Mouse (Mus musculus): ENCODE data around the gene Ugt1a7c. TPM values are rescaled to one million over a fixed set of nuclear protein-coding genes. Genes with fewer than 3 reads are reported as not detected.

Ugt1a7c gene
- polyA plus RNA-seq (2012; rRNA removed): 0.75 and 0.78 TPM in 2 replicates

DNA sequence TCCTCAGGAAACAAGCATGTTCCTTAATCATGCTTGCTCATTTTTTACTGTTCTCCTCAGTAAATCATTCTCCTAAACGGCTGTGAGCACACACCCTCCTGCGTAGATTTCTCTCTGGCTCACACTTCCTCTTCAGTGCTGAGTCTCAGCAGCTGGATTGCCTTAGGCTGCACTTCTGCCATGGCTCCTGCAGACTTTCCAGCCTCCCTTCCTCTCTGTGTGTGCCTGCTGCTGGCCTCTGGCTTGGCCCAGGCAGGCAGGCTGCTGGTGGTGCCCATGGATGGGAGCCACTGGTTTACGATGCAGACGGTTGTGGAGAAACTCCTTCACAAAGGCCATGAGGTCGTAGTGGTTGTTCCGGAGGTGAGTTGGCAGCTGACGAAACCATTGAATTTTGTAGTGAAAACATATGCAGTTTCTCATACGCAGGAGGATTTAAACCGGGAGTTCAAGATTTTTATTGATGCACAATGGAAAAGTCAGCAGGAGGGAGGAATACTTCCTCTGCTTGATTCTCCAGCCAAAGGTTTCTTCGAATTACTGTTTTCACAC is at the start of gene Ugt1a7c:
Gene Ugt1a7c, plus strand, starts transcription at position 122 of the 552 bp plus-strand sequence.

GRCm38 (mm10) chr1:88055088-88055487 is 39.8 kb upstream of the Ugt1a7c start, which contains the start of gene Ugt1a10:
Gene Ugt1a10 (plus strand): TSS chr1:88055388.

GRCm38 (mm10) chr1:88070495-88070894 is 24.4 kb upstream of the Ugt1a7c start, which contains the start of gene Ugt1a9:
Gene Ugt1a9 (plus strand): TSS chr1:88070800.

GRCm38 (mm10) chr1:88087513-88087912 is 7.3 kb upstream of the Ugt1a7c start, which contains the start of gene Ugt1a8:
Gene Ugt1a8 (plus strand): TSS chr1:88087813.

GRCm38 (mm10) chr1:88103019-88103418 is 8.2 kb downstream of the Ugt1a7c start, which contains the start of gene Ugt1a6b:
Gene Ugt1a6b (plus strand): TSS chr1:88103252.

DNA sequence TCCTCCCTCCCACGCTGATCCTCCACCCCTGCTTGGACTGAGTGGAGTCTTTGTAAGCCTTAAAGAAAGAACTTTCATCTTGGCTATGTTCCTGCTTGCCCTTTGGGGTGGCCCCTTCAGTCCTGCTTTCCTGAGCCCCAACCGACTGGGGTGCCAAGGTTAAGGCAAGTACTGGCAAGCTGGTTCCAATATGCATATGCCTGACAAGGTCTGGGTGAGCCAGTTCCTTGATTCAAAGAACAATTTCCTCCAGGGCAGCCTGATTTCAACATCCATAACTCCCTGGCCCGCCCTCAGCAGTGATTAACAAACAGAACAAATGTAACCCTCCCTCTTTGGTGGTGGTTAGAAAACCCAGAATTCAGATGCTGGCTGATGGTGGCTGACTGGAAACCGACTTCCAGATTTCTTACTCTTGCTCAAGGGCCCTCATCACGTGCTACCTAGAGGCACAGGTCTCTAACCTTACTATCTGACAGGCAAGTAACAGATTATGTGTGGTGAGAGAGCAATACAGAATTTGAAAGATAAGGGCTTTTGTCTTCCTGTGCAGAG is 39.7 kb downstream of the Ugt1a7c start, which contains the start of gene Ugt1a6a:
Gene Ugt1a6a, plus strand, starts transcription at position 353 of the 555 bp plus-strand sequence.

DNA sequence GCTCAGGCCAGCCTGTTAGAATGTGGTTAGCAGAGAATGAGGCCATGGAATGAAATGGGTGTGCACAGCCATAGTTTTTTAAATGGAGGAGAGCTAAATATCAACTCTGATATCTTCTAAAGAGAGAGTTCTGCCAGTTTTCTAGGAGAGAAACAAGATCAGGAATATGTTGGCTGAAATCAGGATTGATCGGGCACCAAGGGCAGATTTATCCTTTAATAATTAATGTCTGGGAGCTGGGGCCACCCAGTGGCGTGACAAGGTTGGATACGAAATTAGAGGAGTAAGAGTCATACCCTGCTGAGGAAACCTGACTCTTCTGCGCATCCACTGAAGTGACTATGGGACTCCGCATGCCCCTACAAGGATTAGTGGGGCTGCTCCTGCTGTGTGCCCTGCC is 70.8 kb downstream of the Ugt1a7c start, which contains the start of gene Ugt1a5:
Gene Ugt1a5, plus strand, starts transcription at position 302 of the 400 bp plus-strand sequence.

DNA sequence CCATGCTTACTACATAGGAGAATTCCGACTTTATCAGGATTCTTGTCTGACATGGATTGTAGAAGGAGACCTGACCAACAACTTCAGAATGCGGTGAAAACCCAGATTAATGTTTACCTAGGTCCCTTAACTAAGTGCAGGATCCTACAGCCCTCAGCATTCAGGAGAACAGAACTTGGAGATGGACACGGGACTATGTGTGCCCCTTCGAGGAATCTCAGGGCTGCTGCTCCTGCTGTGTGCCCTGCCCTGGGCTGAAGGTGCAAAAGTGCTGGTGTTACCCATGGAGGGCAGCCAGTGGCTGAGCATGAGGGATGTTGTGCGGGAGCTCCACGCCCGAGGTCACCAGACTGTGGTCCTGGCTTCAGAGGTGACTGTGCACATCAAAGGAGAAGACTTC is 105.6 kb downstream of the Ugt1a7c start, which contains the start of gene Ugt1a2:
Gene Ugt1a2, plus strand, starts transcription at position 146 of the 400 bp plus-strand sequence.

DNA sequence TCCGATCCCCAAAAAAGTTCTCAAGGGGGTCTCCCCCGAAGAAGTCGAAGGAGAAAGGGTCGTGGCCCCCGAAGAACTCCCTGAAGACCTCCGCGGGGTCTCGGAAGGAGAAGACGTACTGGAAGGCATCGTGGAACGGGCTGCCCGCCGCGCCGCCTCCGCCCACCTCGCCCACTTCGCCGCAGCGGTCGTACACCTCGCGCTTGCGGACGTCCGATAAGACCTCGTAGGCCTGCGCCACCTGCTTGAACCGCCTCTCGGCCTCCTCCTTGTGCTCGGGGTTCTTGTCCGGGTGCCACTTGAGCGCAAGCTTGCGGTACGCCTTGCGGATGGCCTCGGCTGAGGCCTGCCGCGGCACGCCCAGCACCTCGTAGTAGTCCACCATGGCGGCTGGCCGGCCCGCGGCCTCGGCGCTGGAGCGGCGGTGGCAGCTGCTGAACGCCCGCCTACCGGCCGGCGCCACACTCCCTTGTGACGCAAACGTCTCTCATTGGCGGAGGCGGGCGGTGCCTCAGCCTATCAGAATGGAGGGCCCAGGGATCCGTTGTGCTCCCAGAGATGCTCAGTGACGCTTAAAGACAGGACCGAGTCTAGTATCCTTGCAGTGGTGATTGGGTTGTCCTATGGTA is 110.5 kb downstream of the Ugt1a7c start, which contains the start of gene Dnajb3:
Gene Dnajb3, minus strand, starts transcription at position 489 of the 629 bp plus-strand sequence.

GRCm38 (mm10) chr1:88211812-88212211 is 117.0 kb downstream of the Ugt1a7c start, which contains the start of gene Ugt1a1:
Gene Ugt1a1 (plus strand): TSS chr1:88211959.

DNA sequence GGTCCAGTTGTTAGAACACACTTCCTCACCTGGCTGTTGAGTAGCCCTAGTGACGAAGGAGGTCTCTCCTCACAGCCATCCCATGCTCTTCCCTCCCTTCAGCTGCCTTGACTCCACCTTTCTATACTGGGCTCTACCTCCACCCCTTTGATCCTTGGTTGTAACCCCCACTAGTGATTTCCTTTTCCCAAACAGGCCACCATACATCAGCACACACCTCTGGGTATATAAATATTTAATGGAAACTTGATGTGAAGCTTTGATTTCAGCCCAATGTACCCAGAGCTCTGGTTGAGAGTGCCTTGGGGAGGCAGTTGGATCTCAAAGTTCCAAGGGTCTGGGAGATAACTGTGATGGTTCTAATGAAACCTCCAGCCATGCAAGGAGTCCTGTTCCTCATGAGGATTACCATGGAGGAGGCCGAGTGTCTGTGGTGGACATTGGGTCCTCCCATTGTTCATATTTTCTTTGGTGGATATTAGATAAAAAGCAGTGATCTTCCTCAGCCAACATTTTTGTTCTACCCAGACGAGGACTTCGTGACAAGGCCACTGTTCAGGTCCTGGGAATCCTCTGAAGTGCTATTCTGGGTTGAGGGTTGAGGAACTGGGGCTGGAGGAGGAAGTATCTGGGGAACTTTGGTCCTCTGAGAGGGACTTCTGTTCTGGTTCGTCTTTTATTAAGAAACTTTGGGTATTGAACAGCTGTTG is 132.0 kb downstream of the Ugt1a7c start, which contains the start of gene Mroh2a:
Gene Mroh2a, plus strand, starts transcription at position 317 of the 710 bp plus-strand sequence.

Other genes with a start within 250 kb of the Ugt1a7c start
- gene Dgkd, start 241.8 kb upstream of the Ugt1a7c start, polyA plus RNA-seq (2012; rRNA removed): 60.5 and 61.1 TPM in 2 replicates
- 20.3 and 20.4 TPM in 2 replicates for gene Usp40, start 86.5 kb upstream of the Ugt1a7c start, polyA plus RNA-seq (2012; rRNA removed)
- not detected in 2 replicates for gene Ugt1a10, start 39.7 kb upstream of the Ugt1a7c start, polyA plus RNA-seq (2012; rRNA removed)
- not detected in 2 replicates for gene Ugt1a9, start 24.3 kb upstream of the Ugt1a7c start, polyA plus RNA-seq (2012; rRNA removed)
- gene Ugt1a8, start 7.2 kb upstream of the Ugt1a7c start, polyA plus RNA-seq (2012; rRNA removed): not detected in 2 replicates
- 0.28 and 1.0 TPM in 2 replicates for gene Ugt1a6b, start 8.2 kb downstream of the Ugt1a7c start, polyA plus RNA-seq (2012; rRNA removed)
- 1.7 and 2.5 TPM in 2 replicates for gene Ugt1a6a, start 39.7 kb downstream of the Ugt1a7c start, polyA plus RNA-seq (2012; rRNA removed)
- not detected in 2 replicates for gene Ugt1a5, start 71.0 kb downstream of the Ugt1a7c start, polyA plus RNA-seq (2012; rRNA removed)
- gene Ugt1a2, start 105.5 kb downstream of the Ugt1a7c start, polyA plus RNA-seq (2012; rRNA removed): not detected in 2 replicates
- 10.9 and 11.1 TPM in 2 replicates for gene Dnajb3, start 110.7 kb downstream of the Ugt1a7c start, polyA plus RNA-seq (2012; rRNA removed)
- gene Ugt1a1, start 116.9 kb downstream of the Ugt1a7c start, polyA plus RNA-seq (2012; rRNA removed): 0.08 TPM in 1 of 2 replicates, not detected in the other
- 0.17 and 0.27 TPM in 2 replicates for gene Mroh2a, start 131.9 kb downstream of the Ugt1a7c start, polyA plus RNA-seq (2012; rRNA removed)
- gene Hjurp, start 182.6 kb downstream of the Ugt1a7c start, polyA plus RNA-seq (2012; rRNA removed): 123 and 130 TPM in 2 replicates
- gene Trpm8, start 182.6 kb downstream of the Ugt1a7c start, polyA plus RNA-seq (2012; rRNA removed): 0.32 and 0.80 TPM in 2 replicates

Measured in central nervous system, embryonic 18 days (tissue).